Mouse (Mus musculus): ENCODE measurements at regions not wholly inside any gene's neighbourhood (a gene's known extent, or its start where the extent isn't known, plus 50 kb on each side); places are given as distances from the start of the nearest gene placed in this dataset.
A peak's percentile ranks its signal among the peaks of the same experiment; 100 is the strongest.
"Not testable (repeated sequence)": the region's sequence is repeated elsewhere in the genome, so short reads cannot be mapped to it uniquely, and the experiment has no call there.

DNA sequence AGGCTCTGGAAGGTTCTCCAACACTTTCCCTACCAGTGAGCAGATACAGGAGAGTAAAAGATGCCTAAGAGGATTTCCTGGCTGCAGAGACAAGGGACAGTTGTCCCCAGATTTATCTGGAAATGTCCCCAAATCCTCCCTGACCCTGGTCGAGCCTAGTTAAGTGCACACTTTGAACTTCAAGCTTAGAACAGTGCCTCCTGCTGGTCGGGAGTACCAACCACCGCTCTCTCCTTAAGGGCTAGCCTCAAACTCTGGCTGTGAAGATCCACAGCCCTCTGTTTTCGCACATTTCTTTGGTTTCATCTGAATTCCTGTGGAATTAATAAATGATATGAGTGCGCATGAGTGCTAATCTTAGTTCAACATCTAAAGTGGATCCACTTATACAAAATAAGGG is 146.1 kb upstream of the Sfswap start:
- no peak for ATAC-seq (ENCODE audit: low FRiP score, low read depth)
- Histone ChIP-seq H3K36me3 (no peaks in the 10 kb centered on the region), H3K4me3 (no peak overlapping the region), H3K4me2 (replicated peaks) (no peak overlapping the region), H3K27me3 (no peaks in the 10 kb centered on the region), H3K9me3 (no peaks in the 10 kb centered on the region), H3K27ac (replicated peaks) (no peak overlapping the region), H3K4me1 (0 out of 2 replicates have a peak, but pooled peaks cover 4% of the 10 kb centered on the region), H3K9ac (replicated peaks) (no peak overlapping the region)
- 85% methylated on average over 5 of the region's 5 CpGs for WGBS

GRCm38 (mm10) chr5:129361527-129361926 is 139.5 kb upstream of the Sfswap start:
- H3K4me1 ChIP-seq, result no peaks in the 10 kb centered on the region
- 83% methylated on average over 2 of the region's 2 CpGs for WGBS
- no peak overlapping the region for H3K9ac ChIP-seq (replicated peaks)
- ATAC-seq (ENCODE audit: low FRiP score, low read depth), result no peak
- H3K9me3 ChIP-seq, result no peaks in the 10 kb centered on the region
- no peak overlapping the region for H3K4me2 ChIP-seq (replicated peaks)
- no peak overlapping the region for H3K27ac ChIP-seq (replicated peaks)
- H3K4me3 ChIP-seq, result no peak overlapping the region
- H3K27me3 ChIP-seq, result no peaks in the 10 kb centered on the region
- H3K36me3 ChIP-seq, result no peaks in the 10 kb centered on the region

- ATAC-seq (ENCODE audit: low FRiP score, low read depth), result no peak
- H3K4me1 ChIP-seq, result no peaks in the 10 kb centered on the region
- no peaks in the 10 kb centered on the region for H3K9me3 ChIP-seq
- H3K9ac ChIP-seq (replicated peaks), result no peak overlapping the region
- no peak overlapping the region for H3K4me2 ChIP-seq (replicated peaks)
- H3K4me3 ChIP-seq, result no peak overlapping the region
- H3K27ac ChIP-seq (replicated peaks), result no peak overlapping the region
- no peaks in the 10 kb centered on the region for H3K36me3 ChIP-seq
- no peaks in the 10 kb centered on the region for H3K27me3 ChIP-seq
- 67% methylated on average over 10 of the region's 10 CpGs for WGBS
Observed at GRCm38 (mm10) chr5:129363189-129363588, 137.8 kb upstream of the Sfswap start.

GRCm38 (mm10) chr5:129365026-129365425 is 136.0 kb upstream of the Sfswap start:
- 70% methylated on average over 8 of the region's 8 CpGs for WGBS
- no peaks in the 10 kb centered on the region for H3K36me3 ChIP-seq
- H3K27ac ChIP-seq (replicated peaks), result no peak overlapping the region
- H3K9ac ChIP-seq (replicated peaks), result no peak overlapping the region
- H3K27me3 ChIP-seq, result no peaks in the 10 kb centered on the region
- no peaks in the 10 kb centered on the region for H3K4me1 ChIP-seq
- no peak overlapping the region for H3K4me3 ChIP-seq
- H3K9me3 ChIP-seq, result no peaks in the 10 kb centered on the region
- no peak for ATAC-seq (ENCODE audit: low FRiP score, low read depth)
- no peak overlapping the region for H3K4me2 ChIP-seq (replicated peaks)

DNA sequence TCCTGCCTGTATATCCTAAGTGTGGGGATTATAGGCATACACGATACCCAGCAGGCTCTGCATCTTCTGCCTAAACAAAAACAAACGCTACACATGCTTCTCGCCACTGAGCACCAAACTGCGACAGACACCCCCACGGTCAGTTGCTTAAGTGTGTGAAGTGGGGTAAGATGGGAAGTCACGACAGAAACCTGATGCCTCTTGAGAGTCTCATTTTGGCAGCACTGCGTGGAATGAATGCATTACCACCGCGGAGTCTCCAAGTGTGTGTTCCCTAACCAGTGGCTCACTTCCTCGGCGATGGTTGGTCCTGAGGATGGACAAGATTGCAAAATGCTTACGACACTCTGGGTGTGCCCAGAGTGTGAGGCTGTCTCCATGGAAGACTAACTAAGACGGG is 133.8 kb upstream of the Sfswap start:
- H3K27me3 ChIP-seq, result no peaks in the 10 kb centered on the region
- no peak overlapping the region for H3K4me3 ChIP-seq
- WGBS, result 85% methylated on average over 13 of the region's 13 CpGs
- no peak overlapping the region for H3K27ac ChIP-seq (replicated peaks)
- H3K4me1 ChIP-seq, result no peaks in the 10 kb centered on the region
- no peak overlapping the region for H3K9ac ChIP-seq (replicated peaks)
- H3K9me3 ChIP-seq, result no peaks in the 10 kb centered on the region
- H3K36me3 ChIP-seq, result no peaks in the 10 kb centered on the region
- ATAC-seq (ENCODE audit: low FRiP score, low read depth), result no peak
- H3K4me2 ChIP-seq (replicated peaks), result no peak overlapping the region

DNA sequence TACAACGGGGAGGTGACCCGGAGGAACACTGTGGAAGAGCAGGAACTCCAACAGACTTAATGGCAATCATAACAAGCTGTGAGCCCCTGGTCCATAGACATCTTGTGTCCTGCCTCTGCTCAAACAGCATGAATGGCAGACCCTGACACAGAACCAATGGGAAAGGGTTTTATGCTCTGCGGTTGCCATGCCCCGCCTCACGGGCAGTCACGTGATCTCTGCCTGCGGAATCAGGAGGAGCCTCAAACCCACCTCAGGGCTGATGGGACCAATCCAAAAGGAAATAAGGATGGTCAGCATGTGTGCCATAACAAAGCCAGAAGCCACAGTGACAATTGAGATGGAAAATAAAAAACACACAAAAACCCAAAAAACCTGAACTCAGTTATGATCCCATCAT is 120.2 kb upstream of the Sfswap start:
- 0 out of 2 replicates have a peak, but pooled peaks cover 8% of the 10 kb centered on the region for H3K9me3 ChIP-seq
- H3K4me2 ChIP-seq (replicated peaks), result no peak overlapping the region
- no peaks in the 10 kb centered on the region for H3K27me3 ChIP-seq
- no peaks in the 10 kb centered on the region for H3K4me1 ChIP-seq
- no peak overlapping the region for H3K9ac ChIP-seq (replicated peaks)
- no peak overlapping the region for H3K4me3 ChIP-seq
- ATAC-seq (ENCODE audit: low FRiP score, low read depth), result no peak
- 93% methylated on average over 7 of the region's 7 CpGs for WGBS
- no peaks in the 10 kb centered on the region for H3K36me3 ChIP-seq
- no peak overlapping the region for H3K27ac ChIP-seq (replicated peaks)

- Histone ChIP-seq H3K4me1 (no peaks in the 10 kb centered on the region), H3K9me3 (no peaks in the 10 kb centered on the region), H3K4me3 (no peak overlapping the region), H3K27ac (replicated peaks) (no peak overlapping the region), H3K36me3 (no peaks in the 10 kb centered on the region), H3K27me3 (peaks cover 8% of the 10 kb centered on the region), H3K4me2 (replicated peaks) (no peak overlapping the region), H3K9ac (replicated peaks) (no peak overlapping the region)
- 89% methylated on average over 8 of the region's 8 CpGs for WGBS
- ATAC-seq (ENCODE audit: low FRiP score, low read depth), result no peak
Observed at GRCm38 (mm10) chr5:129384976-129385375, 116.0 kb upstream of the Sfswap start.

DNA sequence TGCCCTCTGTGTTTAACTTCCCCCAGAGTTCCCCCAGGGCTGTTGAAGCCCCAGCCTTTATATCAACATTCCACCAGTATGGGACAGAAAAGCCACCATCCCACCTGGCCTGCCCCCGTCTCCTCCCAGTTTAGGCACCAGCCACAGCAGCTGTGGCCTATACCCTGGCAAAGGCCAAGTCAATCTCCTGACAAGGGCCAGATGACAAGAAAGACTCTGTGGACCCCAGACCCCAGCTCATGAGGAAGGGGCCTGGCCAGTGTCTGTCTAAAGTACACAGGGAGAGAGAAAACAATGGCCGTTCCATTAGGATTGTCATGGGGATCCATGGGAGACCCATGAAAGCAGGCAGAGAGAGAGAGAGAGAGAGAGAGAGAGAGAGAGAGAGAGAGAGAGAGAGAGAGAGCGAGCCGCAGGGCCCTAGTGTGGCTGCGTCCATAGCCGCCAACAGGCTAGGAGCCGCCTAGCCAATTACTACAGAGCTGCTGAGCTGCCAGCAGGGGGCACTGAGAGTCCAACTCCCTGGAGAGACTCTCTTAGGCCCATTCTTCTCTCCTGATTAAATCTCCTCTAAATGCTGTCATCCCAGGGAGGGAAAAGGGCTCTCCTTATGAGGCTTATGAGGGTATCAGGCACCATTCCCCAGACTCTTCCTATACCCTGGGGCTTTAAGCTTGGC is 114.9 kb upstream of the Sfswap start:
- not testable (repeated sequence) for H3K36me3 ChIP-seq; H3K27ac ChIP-seq (replicated peaks)

DNA sequence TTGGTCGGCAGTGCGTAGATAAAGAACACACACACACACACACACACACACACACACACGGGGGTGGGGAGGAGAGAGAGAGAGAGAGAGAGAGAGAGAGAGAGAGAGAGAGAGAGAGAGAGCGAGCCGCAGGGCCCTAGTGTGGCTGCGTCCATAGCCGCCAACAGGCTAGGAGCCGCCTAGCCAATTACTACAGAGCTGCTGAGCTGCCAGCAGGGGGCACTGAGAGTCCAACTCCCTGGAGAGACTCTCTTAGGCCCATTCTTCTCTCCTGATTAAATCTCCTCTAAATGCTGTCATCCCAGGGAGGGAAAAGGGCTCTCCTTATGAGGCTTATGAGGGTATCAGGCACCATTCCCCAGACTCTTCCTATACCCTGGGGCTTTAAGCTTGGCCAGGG is 114.3 kb upstream of the Sfswap start:
- H3K9me3 ChIP-seq; H3K4me2 ChIP-seq (replicated peaks); H3K27me3 ChIP-seq; H3K9ac ChIP-seq (replicated peaks); H3K36me3 ChIP-seq; H3K27ac ChIP-seq (replicated peaks); H3K4me1 ChIP-seq; H3K4me3 ChIP-seq: not testable (repeated sequence)
- peak; percentile 89 for ATAC-seq (ENCODE audit: low FRiP score, low read depth)
- WGBS, result no CpG with 5 or more reads among the region's 8 CpGs

More for the DNA sequence above, 114.9 kb upstream of the Sfswap start:
- H3K9ac ChIP-seq (replicated peaks); H3K4me2 ChIP-seq (replicated peaks); H3K27me3 ChIP-seq; H3K4me1 ChIP-seq; H3K9me3 ChIP-seq; H3K4me3 ChIP-seq: not testable (repeated sequence)
- peak; percentile 91 for ATAC-seq (ENCODE audit: low FRiP score, low read depth)
- 46% methylated on average over 2 of the region's 7 CpGs for WGBS

GRCm38 (mm10) chr5:129387301-129387700 is 113.7 kb upstream of the Sfswap start:
- Histone ChIP-seq H3K9ac (replicated peaks) (no peak overlapping the region), H3K4me3 (no peak overlapping the region), H3K9me3 (no peaks in the 10 kb centered on the region), H3K4me1 (no peaks in the 10 kb centered on the region), H3K27ac (replicated peaks) (no peak overlapping the region), H3K4me2 (replicated peaks) (no peak overlapping the region), H3K36me3 (no peaks in the 10 kb centered on the region), H3K27me3 (peaks cover 8% of the 10 kb centered on the region)
- ATAC-seq (ENCODE audit: low FRiP score, low read depth), result no peak
- 86% methylated on average over 3 of the region's 3 CpGs for WGBS

- Histone ChIP-seq H3K27ac (replicated peaks) (no peak overlapping the region), H3K4me3 (no peak overlapping the region), H3K27me3 (peaks cover 8% of the 10 kb centered on the region), H3K4me2 (replicated peaks) (no peak overlapping the region), H3K36me3 (no peaks in the 10 kb centered on the region), H3K9me3 (no peaks in the 10 kb centered on the region), H3K4me1 (no peaks in the 10 kb centered on the region), H3K9ac (replicated peaks) (no peak overlapping the region)
- WGBS, result 70% methylated on average over 4 of the region's 4 CpGs
- ATAC-seq (ENCODE audit: low FRiP score, low read depth), result no peak
Observed at GRCm38 (mm10) chr5:129390921-129391371, 110.1 kb upstream of the Sfswap start.

GRCm38 (mm10) chr5:129393150-129393549 is 107.9 kb upstream of the Sfswap start:
- H3K4me3 ChIP-seq, result no peak overlapping the region
- no peaks in the 10 kb centered on the region for H3K9me3 ChIP-seq
- no peak for ATAC-seq (ENCODE audit: low FRiP score, low read depth)
- H3K9ac ChIP-seq (replicated peaks), result no peak overlapping the region
- H3K4me1 ChIP-seq, result no peaks in the 10 kb centered on the region
- no peak overlapping the region for H3K4me2 ChIP-seq (replicated peaks)
- H3K36me3 ChIP-seq, result no peaks in the 10 kb centered on the region
- H3K27ac ChIP-seq (replicated peaks), result no peak overlapping the region
- H3K27me3 ChIP-seq, result peaks cover 5% of the 10 kb centered on the region; the same call in 1 of the 2 replicates
- WGBS, result 85% methylated on average over 2 of the region's 2 CpGs

Data from midbrain, embryonic 12.5 days (tissue).